Mouse (Mus musculus): ENCODE results near the gene Cd300lg. TPM values are rescaled to one million over a fixed set of nuclear protein-coding genes. Genes with fewer than 3 reads are reported as not detected.
A peak's percentile ranks its signal among the peaks of the same experiment; 100 is the strongest.

Cd300lg gene
- polyA plus RNA-seq, 1 experiment, result not detected

DNA sequence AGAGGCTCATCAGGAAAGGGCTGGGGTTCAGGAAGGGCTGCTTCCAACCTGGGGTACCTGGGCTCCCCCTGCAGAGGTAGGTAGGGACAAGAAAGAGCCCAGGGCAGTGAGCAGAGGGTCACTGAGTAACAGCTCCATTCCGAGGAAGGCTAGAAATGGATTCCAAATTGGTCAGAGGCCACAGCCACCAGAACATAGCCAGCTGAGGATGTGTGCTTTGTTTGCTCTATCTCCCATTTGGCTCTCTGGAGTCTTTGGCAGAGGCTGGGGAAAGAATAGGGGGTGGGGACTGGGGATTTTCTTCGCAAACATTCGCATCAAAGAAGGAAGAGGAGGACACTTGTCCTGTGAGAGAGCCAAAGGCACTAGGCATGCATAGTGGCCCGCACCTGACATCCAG lies 10.6 kb downstream of the Cd300lg start:
- no peak overlapping the region for H3K4me3 ChIP-seq (ENCODE audit: insufficient read depth, low read depth, low read length)
- WGBS, result 71% methylated on average over 4 of the region's 4 CpGs
- no peak for TF ChIP-seq CTCF (IDR thresholded peaks at IDR 0.05; ENCODE audit: insufficient read depth, low read depth, low read length)
- no peak for TF ChIP-seq POLR2A (IDR thresholded peaks at IDR 0.05; ENCODE audit: insufficient read depth, low read depth, low read length)
- H3K27ac ChIP-seq (ENCODE audit: insufficient read depth, low read depth, low read length), result no peak overlapping the region
- H3K4me1 ChIP-seq (ENCODE audit: control insufficient read depth, insufficient read depth, low read length), result peaks cover 10% of the 10 kb centered on the region

- WGBS, result 76% methylated on average over 12 of the region's 12 CpGs
- no peak overlapping the region for H3K4me3 ChIP-seq (ENCODE audit: insufficient read depth, low read depth, low read length)
- no peak for TF ChIP-seq POLR2A (IDR thresholded peaks at IDR 0.05; ENCODE audit: insufficient read depth, low read depth, low read length)
- TF ChIP-seq CTCF (IDR thresholded peaks at IDR 0.05; ENCODE audit: insufficient read depth, low read depth, low read length), result no peak
- peaks cover 10% of the 10 kb centered on the region for H3K4me1 ChIP-seq (ENCODE audit: control insufficient read depth, insufficient read depth, low read length)
- H3K27ac ChIP-seq (ENCODE audit: insufficient read depth, low read depth, low read length), result no peak overlapping the region
Observed at GRCm38 (mm10) chr11:102052697-102053096, 11.4 kb downstream of the Cd300lg start.

DNA sequence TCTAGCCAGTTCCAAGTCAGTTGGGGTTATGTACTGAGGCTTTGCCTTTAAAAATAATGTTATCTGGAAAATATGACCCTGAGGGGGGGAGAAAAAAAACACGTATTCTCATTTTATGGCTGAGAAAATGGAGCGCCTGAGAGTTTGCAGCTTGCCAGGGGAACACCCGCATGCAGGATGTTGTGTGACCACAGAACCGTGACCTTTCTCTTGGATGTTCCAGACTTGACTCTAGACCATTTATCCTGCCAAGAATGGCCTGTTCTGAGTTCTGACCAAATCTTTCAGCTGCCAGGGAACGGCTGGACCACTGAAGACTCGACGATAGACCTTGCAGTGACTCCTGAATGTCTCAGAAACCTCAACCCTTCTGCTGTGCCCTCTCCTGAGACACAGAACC lies 11.9 kb downstream of the Cd300lg start:
- no peak overlapping the region for H3K27ac ChIP-seq (ENCODE audit: insufficient read depth, low read depth, low read length)
- peaks cover 10% of the 10 kb centered on the region for H3K4me1 ChIP-seq (ENCODE audit: control insufficient read depth, insufficient read depth, low read length)
- WGBS, result 76% methylated on average over 7 of the region's 7 CpGs
- no peak overlapping the region for H3K4me3 ChIP-seq (ENCODE audit: insufficient read depth, low read depth, low read length)
- TF ChIP-seq POLR2A (IDR thresholded peaks at IDR 0.05; ENCODE audit: insufficient read depth, low read depth, low read length), result no peak
- no peak for TF ChIP-seq CTCF (IDR thresholded peaks at IDR 0.05; ENCODE audit: insufficient read depth, low read depth, low read length)

DNA sequence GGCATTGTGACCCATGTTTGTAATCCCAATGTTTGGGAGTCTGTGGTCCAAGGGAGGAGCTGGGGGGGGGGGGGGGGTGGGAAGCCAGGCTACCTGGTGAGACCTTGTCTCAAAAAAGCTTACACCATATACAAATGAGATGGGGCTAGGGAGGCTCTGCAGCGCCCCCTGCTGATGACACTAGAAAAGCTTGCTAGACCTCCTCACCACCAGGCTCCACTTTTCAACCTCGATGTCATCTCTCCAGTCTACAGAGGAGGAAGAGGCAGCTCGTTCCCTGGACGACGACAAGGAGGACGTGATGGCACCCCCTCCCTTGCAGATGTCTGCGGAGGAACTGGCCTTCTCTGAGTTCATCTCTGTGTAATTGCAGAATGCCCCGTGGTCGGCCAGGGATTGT lies 12.5 kb downstream of the Cd300lg start:
- Histone ChIP-seq H3K27ac (ENCODE audit: insufficient read depth, low read depth, low read length) (no peak overlapping the region), H3K4me1 (ENCODE audit: control insufficient read depth, insufficient read depth, low read length) (peaks cover 10% of the 10 kb centered on the region), H3K4me3 (ENCODE audit: insufficient read depth, low read depth, low read length) (no peak overlapping the region)
- WGBS, result 18% methylated on average over 9 of the region's 9 CpGs
- TF ChIP-seq POLR2A (IDR thresholded peaks at IDR 0.05; ENCODE audit: insufficient read depth, low read depth, low read length) (no peak), CTCF (IDR thresholded peaks at IDR 0.05; ENCODE audit: insufficient read depth, low read depth, low read length) (peak; percentile 32; the same call in 1 of the 2 replicates)

DNA sequence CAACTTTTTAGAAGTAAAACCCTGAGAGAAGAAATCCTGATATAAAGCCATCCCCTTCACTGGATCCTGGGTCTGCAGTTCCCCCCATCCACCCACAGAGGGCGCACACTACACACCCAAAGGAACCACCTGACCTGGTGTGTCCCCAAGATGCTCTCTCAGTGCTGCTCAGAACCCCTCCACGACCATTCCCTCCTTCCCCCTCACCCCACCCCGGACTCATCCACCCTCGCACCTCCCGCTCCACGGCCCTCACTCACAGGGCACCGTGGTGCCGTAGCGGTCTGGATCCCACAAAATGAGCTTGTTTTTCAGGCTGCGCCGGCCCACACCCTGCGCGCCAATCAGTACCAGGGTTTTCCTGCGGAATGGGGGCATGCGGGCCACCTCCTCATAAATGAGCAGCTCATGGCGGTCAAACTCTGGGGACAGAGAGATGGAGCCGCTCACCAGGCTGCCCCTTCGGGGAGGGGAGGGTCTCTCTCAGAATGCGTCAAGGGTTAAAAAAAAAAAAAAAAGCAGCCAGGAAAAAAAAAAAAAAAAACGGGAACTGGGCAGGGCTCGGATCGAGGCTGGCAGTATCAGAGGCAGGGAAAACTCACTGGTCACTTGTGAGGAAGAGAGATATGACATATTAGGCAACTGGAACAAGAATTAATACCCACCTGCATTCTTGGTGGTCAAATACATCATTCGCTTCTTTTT lies 20.1 kb downstream of the Cd300lg start:
- 10% methylated on average over 23 of the region's 23 CpGs for WGBS
- no peak overlapping the region for H3K27ac ChIP-seq (ENCODE audit: insufficient read depth, low read depth, low read length)
- H3K4me3 ChIP-seq (ENCODE audit: insufficient read depth, low read depth, low read length), result peak overlapping the region; percentile 28
- TF ChIP-seq CTCF (IDR thresholded peaks at IDR 0.05; ENCODE audit: insufficient read depth, low read depth, low read length) (peak; percentile 80), POLR2A (IDR thresholded peaks at IDR 0.05; ENCODE audit: insufficient read depth, low read depth, low read length) (no peak)
- H3K4me1 ChIP-seq (ENCODE audit: control insufficient read depth, insufficient read depth, low read length), result peaks cover 9% of the 10 kb centered on the region

DNA sequence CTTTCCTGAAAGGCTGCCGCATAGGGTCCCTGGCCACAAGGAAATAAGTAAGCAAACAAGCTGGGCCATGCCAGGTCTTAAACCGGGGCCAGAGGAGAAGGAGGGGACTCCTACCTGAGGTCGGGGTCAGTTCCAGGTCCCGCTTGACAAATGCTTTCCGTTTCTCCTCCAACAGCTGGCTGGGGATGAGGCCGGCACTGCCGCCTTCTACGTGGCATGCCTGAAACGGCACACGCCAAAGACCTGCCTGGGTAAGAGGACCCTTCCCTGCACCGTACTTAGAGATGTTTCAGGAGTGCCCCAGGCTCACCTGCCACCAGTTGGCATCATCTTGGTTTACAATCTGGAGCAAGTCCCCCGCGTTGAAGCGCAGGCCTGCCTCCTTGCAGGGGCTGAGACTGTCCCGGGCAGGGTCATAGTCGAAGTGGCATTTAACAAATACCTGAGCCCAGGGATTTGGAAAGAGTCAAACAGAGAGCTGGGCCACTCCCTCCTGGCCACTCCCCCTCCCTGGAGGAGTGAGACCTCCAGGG lies 20.7 kb downstream of the Cd300lg start:
- TF ChIP-seq CTCF (IDR thresholded peaks at IDR 0.05; ENCODE audit: insufficient read depth, low read depth, low read length) (no peak), POLR2A (IDR thresholded peaks at IDR 0.05; ENCODE audit: insufficient read depth, low read depth, low read length) (no peak)
- 54% methylated on average over 16 of the region's 16 CpGs for WGBS
- Histone ChIP-seq H3K27ac (ENCODE audit: insufficient read depth, low read depth, low read length) (no peak overlapping the region), H3K4me3 (ENCODE audit: insufficient read depth, low read depth, low read length) (no peak overlapping the region), H3K4me1 (ENCODE audit: control insufficient read depth, insufficient read depth, low read length) (peaks cover 9% of the 10 kb centered on the region)

DNA sequence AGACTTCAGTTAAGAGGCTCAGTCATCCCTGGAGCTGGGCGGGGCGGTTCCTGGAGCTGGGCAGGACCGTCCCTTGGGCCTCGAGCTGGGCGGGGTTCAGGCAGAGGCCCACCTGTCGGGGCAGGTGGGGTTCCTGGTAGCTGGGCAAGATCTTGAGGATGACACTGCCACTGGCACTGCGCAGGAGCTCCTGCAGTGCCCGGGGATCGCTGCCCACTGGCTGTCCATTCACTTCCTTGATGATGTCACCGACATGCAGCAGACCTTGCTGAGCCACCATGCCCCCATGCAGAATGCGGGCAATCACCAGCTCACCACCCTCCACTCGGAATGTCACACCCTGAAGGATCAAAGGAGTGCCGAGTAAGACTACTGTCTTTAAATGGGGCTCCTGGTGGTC lies 21.8 kb downstream of the Cd300lg start:
- Histone ChIP-seq H3K4me1 (ENCODE audit: control insufficient read depth, insufficient read depth, low read length) (peaks cover 9% of the 10 kb centered on the region), H3K27ac (ENCODE audit: insufficient read depth, low read depth, low read length) (no peak overlapping the region), H3K4me3 (ENCODE audit: insufficient read depth, low read depth, low read length) (no peak overlapping the region)
- TF ChIP-seq POLR2A (IDR thresholded peaks at IDR 0.05; ENCODE audit: insufficient read depth, low read depth, low read length) (no peak), CTCF (IDR thresholded peaks at IDR 0.05; ENCODE audit: insufficient read depth, low read depth, low read length) (no peak)
- 78% methylated on average over 13 of the region's 13 CpGs for WGBS

GRCm38 (mm10) chr11:102068969-102069368 lies 27.7 kb downstream of the Cd300lg start:
- Histone ChIP-seq H3K27ac (ENCODE audit: insufficient read depth, low read depth, low read length) (no peak overlapping the region), H3K4me1 (ENCODE audit: control insufficient read depth, insufficient read depth, low read length) (peaks cover 11% of the 10 kb centered on the region), H3K4me3 (ENCODE audit: insufficient read depth, low read depth, low read length) (no peak overlapping the region)
- TF ChIP-seq POLR2A (IDR thresholded peaks at IDR 0.05; ENCODE audit: insufficient read depth, low read depth, low read length), result no peak
- no peak for TF ChIP-seq CTCF (IDR thresholded peaks at IDR 0.05; ENCODE audit: insufficient read depth, low read depth, low read length)
- WGBS, result 53% methylated on average over 2 of the region's 2 CpGs

GRCm38 (mm10) chr11:102069633-102070032 lies 28.3 kb downstream of the Cd300lg start:
- no peak overlapping the region for H3K27ac ChIP-seq (ENCODE audit: insufficient read depth, low read depth, low read length)
- WGBS, result 72% methylated on average over 11 of the region's 11 CpGs

More at GRCm38 (mm10) chr11:102069633-102070032, 28.3 kb downstream of the Cd300lg start:
- TF ChIP-seq POLR2A (IDR thresholded peaks at IDR 0.05; ENCODE audit: insufficient read depth, low read depth, low read length) (no peak), CTCF (IDR thresholded peaks at IDR 0.05; ENCODE audit: insufficient read depth, low read depth, low read length) (no peak)
- Histone ChIP-seq H3K4me3 (ENCODE audit: insufficient read depth, low read depth, low read length) (no peak overlapping the region), H3K4me1 (ENCODE audit: control insufficient read depth, insufficient read depth, low read length) (peaks cover 13% of the 10 kb centered on the region)

Data from olfactory bulb, adult 2 months (tissue).